Mouse (Mus musculus) stomach, embryonic 15.5 days (tissue): ENCODE data around the gene Man1c1. TPM values are rescaled to one million over a fixed set of nuclear protein-coding genes. Genes with fewer than 3 reads are reported as not detected.

Experiments
- ATAC-seq: fragments of 200-750 bp; cut with Nextera tagmentation; 2 replicates; pipeline ENCODE4 v1.8.0; 2017; ENCODE audit warnings: low read depth, moderate number of reproducible peaks, moderate TSS enrichment; ENCODE audit not compliant: insufficient read depth, low FRiP score
- H3K27ac ChIP-seq: fragments of 300-500 bp; sonication (generic); 2 replicates; pipeline ENCODE4 v1.5.1; 2015; ENCODE audit warnings: mild to moderate bottlenecking, inconsistent platforms
- H3K27me3 ChIP-seq: fragments of 300-500 bp; sonication (generic); replicated peaks from 2 replicates; pipeline ENCODE4 v1.6.1; 2015; ENCODE audit warnings: inconsistent platforms
- H3K36me3 ChIP-seq: fragments of 300-500 bp; sonication (generic); 2 replicates; pipeline ENCODE4 v1.6.1; 2015; ENCODE audit warnings: inconsistent platforms
- H3K4me1 ChIP-seq: fragments of 300-500 bp; sonication (generic); 2 replicates; pipeline ENCODE4 v1.6.1; 2015; ENCODE audit warnings: inconsistent platforms
- H3K4me2 ChIP-seq: fragments of 300-500 bp; sonication (generic); 2 replicates; pipeline ENCODE4 v1.6.1; 2015; ENCODE audit warnings: mild to moderate bottlenecking, inconsistent platforms
- H3K4me3 ChIP-seq: fragments of 300-500 bp; sonication (generic); replicated peaks from 2 replicates; pipeline ENCODE4 v1.5.1; 2015; ENCODE audit warnings: inconsistent platforms
- H3K9ac ChIP-seq: fragments of 300-500 bp; sonication (generic); 2 replicates; pipeline ENCODE4 v1.6.1; 2015; ENCODE audit warnings: inconsistent platforms
- H3K9me3 ChIP-seq: fragments of 300-500 bp; sonication (generic); 2 replicates; pipeline ENCODE4 v1.6.1; 2016; ENCODE audit warnings: inconsistent platforms
- WGBS: fragments of 180-500 bp; shearing (Covaris S2); methylation state at CpG from one replicate; pipeline ENCODE4 v1.1.7; 2015; 5-methylcytosine and 5-hydroxymethylcytosine counted together
- polyA plus RNA-seq: library from polyadenylated mRNA; unstranded; fragments of >200 nt; fragmentation: Nextera tagmentation; extraction: Ambion mirVana; gene quantifications from 2 replicates; pipeline ENCODE4 v1.2.1, GENCODE M21; 2015

Gene Man1c1
- polyA plus RNA-seq, 1 experiment from 2014 or later, result 2.5 TPM

DNA sequence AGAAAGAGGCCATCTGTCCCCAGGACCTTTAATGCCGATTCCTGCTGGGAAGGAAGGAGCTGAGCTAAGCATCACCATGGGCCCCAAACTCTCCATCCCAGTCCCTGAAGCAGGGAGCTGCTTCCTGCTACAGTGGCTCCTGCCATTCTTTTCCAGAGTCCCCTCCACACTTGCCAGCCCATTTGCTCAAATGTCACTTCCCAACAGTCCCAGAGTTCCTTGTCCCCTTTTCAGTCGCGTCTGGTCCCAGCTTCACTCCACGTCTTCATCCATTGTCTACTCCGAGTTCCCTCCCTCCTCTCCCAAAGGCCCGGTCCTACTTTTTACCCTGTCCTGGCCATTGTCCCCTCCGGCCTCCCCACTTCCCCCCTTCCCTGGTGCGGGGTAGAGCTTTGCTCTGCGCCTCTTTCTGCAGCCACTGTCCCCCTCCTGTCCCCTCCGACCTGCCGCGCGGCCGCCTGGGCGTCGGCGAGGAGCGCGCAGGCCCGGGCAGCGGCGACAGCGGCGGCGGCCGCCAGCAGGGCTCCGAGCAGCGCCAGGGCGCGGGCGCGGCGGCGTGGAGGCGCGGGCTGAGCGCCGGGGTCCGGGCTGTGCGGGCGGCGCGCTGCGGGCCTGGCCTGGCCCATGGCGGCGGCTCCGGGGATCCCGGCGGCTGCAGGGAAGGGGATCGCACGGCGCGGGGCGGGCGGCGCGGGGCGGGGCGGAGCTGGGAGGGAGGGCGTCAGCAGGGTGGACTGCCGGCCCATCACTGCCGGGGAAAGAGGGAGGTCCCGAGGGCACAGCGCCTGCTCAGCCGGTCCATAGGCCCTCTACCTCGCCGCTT is 152.4 kb downstream of the Man1c1 start, which contains the start of gene Selenon:
Gene Selenon, minus strand, starts transcription at position 673 of the 823 bp plus-strand sequence.
- Histone ChIP-seq H3K4me1 (peaks cover 17% of the 10 kb centered on the region), H3K4me3 (peak within 1 kb of the TSS; percentile 63), H3K9me3 (0 out of 2 replicates have a peak, but pooled peaks cover 4% of the 10 kb centered on the region), H3K27ac (peak within 1 kb of the TSS; percentile 61), H3K4me2 (peak within 1 kb of the TSS; percentile 75), H3K27me3 (no peaks in the 10 kb centered on the region), H3K9ac (peak within 1 kb of the TSS; percentile 85), H3K36me3 (peaks cover 16% of the 10 kb centered on the region)
- ATAC-seq, result peak; percentile 85
- WGBS, result under 1% methylated on average over 59 of the region's 67 CpGs

DNA sequence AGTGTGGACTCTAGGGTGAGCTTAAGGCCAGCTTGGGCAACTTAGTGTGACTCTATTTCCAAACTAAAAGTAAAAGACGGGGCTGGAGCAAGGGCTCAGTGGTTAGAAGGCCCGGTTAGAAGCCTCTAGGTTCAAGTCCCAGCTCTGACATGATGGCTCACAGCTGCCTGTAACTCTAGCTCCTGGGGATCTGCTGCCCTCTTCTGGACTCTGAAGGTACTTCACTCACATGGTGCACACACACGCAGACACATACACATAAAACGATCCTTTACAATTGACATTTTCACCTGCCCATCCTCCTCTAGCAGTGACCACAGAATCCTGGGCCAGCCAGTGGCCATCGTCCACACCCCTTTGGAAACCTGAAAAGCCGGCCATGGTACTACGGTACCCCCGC is 154.2 kb downstream of the Man1c1 start:
- Histone ChIP-seq H3K4me3 (no peak overlapping the region), H3K27ac (no peak overlapping the region), H3K36me3 (peaks cover 23% of the 10 kb centered on the region), H3K9me3 (0 out of 2 replicates have a peak, but pooled peaks cover 4% of the 10 kb centered on the region), H3K4me1 (peaks cover 17% of the 10 kb centered on the region), H3K4me2 (no peak overlapping the region), H3K9ac (no peak overlapping the region), H3K27me3 (no peaks in the 10 kb centered on the region)
- ATAC-seq, result no peak
- WGBS, result 98% methylated on average over 8 of the region's 8 CpGs

DNA sequence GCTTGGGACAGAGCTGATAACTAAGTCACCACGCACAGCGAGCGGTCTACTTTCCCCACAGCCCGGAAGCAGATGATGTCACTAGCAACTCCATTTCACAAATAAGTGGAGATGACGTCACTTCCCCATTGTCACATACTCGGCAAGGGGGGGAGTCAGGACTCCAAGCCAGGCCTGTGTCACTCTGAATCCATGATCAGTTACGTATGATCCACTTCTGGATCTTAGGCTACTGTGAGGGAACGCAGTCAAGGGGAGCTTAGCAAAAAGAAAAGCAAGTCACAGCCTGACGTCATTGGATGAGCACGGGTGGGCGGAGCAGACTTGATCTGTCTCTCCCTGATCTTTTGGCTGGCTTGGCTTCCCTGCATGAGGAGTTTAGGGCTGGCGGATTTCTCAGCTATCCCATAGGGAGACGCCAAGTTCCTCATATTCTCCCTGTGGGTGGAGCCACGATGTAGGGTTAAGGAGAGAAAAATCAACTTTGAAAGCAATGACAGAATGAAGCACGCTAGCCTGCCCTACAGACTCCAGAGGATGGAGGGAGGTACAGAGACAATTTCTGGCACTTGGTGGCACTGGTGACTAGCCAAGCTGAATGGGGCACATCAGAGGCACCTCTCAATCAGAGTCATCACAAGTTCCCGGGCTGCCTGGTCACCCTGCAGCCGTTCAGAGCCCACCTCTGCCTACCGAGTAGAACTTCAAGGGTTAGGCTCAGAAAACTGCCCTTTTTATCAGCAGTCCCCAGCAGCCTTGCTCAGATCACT is 155.7 kb downstream of the Man1c1 start:
- no peak overlapping the region for H3K9ac ChIP-seq

DNA sequence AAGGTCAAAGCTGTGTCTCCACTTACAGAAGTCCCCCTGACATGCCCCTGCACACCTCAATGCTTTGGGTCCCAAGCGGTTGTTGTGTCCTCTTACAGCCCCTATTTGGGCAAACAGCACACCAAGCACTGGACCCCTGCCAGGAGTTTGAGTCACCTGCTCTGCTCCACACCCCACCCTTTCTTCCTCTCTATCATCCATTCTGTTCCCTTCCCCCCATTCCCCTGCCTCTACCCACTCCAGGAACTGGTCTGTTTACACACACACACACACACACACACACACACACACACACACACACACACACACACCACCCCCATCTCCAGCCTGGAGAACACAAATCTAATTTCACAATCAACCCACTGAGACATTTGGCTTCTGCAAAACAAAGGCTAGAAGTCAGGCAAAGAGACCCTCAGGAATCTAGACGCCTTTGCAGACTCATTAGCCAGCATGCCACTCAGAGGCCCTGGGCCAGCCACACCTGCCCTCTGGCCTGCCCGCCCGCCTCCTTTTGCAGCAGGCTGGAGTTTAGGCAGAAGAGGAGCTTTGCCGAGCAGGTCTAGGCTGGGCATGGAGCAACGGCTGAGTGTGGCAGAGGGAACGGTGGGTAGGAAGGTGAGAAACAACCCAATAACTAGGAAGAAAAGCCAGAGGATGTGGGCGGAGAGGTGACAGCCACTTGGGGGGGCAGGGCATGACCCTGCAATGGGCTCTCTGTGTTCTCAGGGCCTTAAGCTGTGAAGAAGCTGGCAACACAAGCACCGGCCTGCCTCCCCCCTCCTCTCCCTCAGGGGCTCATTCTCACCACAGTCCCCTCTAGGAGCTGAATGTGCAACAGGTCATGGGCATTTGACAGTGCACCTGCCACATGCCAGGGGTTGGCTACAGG is 157.0 kb downstream of the Man1c1 start:
- Histone ChIP-seq H3K36me3 (peaks cover 41% of the 10 kb centered on the region), H3K4me3 (no peak overlapping the region), H3K27ac (peak overlapping the region; percentile 23; the same call in 1 of the 2 replicates), H3K9ac (no peak overlapping the region), H3K27me3 (no peaks in the 10 kb centered on the region), H3K4me2 (peak overlapping the region; percentile 1; the same call in 1 of the 2 replicates), H3K4me1 (peaks cover 17% of the 10 kb centered on the region), H3K9me3 (0 out of 2 replicates have a peak, but pooled peaks cover 4% of the 10 kb centered on the region)
- 56% methylated on average over 9 of the region's 9 CpGs for WGBS
- ATAC-seq, result peak; percentile 33; the same call in 1 of the 2 replicates

More for the DNA sequence above, 155.7 kb downstream of the Man1c1 start:
- Histone ChIP-seq H3K36me3 (peaks cover 32% of the 10 kb centered on the region), H3K27ac (no peak overlapping the region; the same call in 1 of the 2 replicates), H3K9me3 (0 out of 2 replicates have a peak, but pooled peaks cover 4% of the 10 kb centered on the region), H3K4me3 (no peak overlapping the region), H3K27me3 (no peaks in the 10 kb centered on the region), H3K4me2 (no peak overlapping the region), H3K4me1 (peaks cover 17% of the 10 kb centered on the region)
- no peak for ATAC-seq
- WGBS, result 63% methylated on average over 18 of the region's 18 CpGs

DNA sequence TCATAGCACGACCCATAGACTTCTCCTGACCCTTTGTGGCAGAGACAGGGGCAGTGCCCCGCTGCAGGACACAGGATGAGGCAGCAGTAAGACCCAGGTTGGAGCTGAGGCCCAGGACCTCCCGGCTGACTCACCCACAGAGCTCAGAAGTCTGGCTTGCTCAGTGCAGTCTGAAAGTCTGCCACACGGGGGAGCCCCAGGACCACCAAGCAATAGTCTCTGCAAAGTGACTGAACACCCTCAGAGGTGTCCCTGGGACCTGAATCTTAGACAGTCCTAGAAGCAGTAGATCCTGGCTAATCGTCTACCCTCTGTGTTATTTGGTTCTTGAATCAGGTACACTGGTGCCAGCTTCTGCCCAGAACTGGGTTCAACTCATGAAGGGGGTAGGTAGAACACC is 160.8 kb downstream of the Man1c1 start:
- ATAC-seq, result peak; percentile 51; the same call in 1 of the 2 replicates
- no peak overlapping the region for H3K4me2 ChIP-seq
- H3K27ac ChIP-seq, result no peak overlapping the region
- peaks cover 47% of the 10 kb centered on the region for H3K36me3 ChIP-seq
- H3K4me3 ChIP-seq, result no peak overlapping the region
- H3K9me3 ChIP-seq, result no peaks in the 10 kb centered on the region
- peaks cover 9% of the 10 kb centered on the region for H3K4me1 ChIP-seq
- H3K9ac ChIP-seq, result no peak overlapping the region
- no peaks in the 10 kb centered on the region for H3K27me3 ChIP-seq
- WGBS, result 4% methylated on average over 5 of the region's 5 CpGs

DNA sequence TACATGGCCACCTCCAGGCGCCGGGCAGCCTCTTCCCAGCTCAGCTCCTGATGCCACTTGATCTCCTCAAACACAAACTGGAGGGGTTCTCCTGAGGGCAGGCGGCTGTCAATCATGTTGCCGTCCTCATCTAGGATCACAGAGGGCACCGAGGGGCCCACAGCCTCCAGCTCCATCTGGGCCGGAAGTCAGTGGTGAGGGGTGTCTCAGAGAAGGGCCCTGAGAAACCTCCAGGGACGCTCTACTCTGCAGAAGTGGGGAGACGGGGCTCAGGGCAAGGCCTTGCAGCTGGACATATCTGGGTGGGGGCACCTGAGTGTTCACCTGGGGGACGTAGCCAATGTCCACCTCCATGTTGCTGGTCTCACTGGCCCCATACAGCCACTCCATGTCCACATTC is 161.4 kb downstream of the Man1c1 start:
- no peak overlapping the region for H3K9ac ChIP-seq
- WGBS, result 85% methylated on average over 9 of the region's 9 CpGs
- ATAC-seq, result no peak

DNA sequence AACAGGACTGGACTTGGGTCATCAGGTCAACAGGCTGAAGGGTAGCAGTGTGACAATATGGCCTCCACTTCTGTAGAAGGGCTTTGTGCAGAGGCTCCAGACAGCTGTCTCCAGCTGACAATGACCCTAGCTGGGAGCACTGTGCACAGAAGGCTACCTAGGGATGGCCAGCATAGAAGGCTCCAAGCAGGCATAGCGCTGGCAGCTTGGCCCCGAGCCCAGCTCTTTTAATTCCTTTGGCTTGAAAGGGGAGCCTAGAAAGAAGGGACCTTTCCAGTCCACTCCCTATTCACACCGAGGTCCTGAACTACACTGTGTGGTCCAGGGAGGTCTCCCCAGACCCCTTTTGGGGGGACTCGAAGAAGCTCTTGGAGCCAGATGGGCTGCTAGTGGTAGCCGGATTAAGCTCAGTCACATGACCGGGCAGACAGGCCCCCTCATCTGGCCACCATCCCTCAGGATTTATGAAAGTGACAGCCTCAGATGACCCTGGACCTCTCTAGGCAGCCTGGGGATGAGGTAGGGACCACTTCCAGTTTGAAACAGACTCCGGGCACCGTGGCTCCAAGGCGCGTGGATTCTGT is 165.0 kb downstream of the Man1c1 start:
- no peak for ATAC-seq
- Histone ChIP-seq H3K4me2 (no peak overlapping the region), H3K9me3 (no peaks in the 10 kb centered on the region), H3K4me3 (no peak overlapping the region), H3K9ac (no peak overlapping the region), H3K4me1 (peaks cover 6% of the 10 kb centered on the region), H3K27me3 (no peaks in the 10 kb centered on the region), H3K36me3 (peaks cover 28% of the 10 kb centered on the region), H3K27ac (no peak overlapping the region)
- WGBS, result 85% methylated on average over 10 of the region's 10 CpGs

More for the DNA sequence above, 161.4 kb downstream of the Man1c1 start:
- H3K27ac ChIP-seq, result no peak overlapping the region
- no peaks in the 10 kb centered on the region for H3K9me3 ChIP-seq
- H3K27me3 ChIP-seq, result no peaks in the 10 kb centered on the region
- H3K36me3 ChIP-seq, result peaks cover 45% of the 10 kb centered on the region
- no peak overlapping the region for H3K4me3 ChIP-seq
- H3K4me1 ChIP-seq, result peaks cover 8% of the 10 kb centered on the region
- no peak overlapping the region for H3K4me2 ChIP-seq

DNA sequence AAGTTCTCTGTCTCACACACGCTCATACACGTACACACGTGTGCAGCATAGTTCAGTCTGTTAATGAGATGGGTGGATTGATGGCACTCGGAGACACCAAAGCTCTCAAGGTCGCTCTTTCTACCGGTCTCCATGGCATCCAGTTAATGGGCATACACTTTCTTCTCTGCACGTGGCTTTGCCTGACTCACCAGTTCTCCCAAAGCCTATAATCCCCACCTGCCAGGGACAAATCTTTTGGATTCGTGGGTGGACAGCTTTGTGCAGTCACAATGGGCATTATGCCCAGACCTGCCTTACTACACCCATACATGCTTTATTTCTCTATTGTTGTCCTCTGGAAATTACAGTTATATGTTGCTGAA is 168.3 kb downstream of the Man1c1 start:
- no peaks in the 10 kb centered on the region for H3K9me3 ChIP-seq
- ATAC-seq, result peak; percentile 19; the same call in 1 of the 2 replicates
- peak overlapping the region; percentile 82 for H3K27ac ChIP-seq
- H3K36me3 ChIP-seq, result peaks cover 16% of the 10 kb centered on the region
- H3K4me3 ChIP-seq, result peak overlapping the region; percentile 99
- H3K4me2 ChIP-seq, result peak overlapping the region; percentile 92
- no peaks in the 10 kb centered on the region for H3K27me3 ChIP-seq
- peaks cover 17% of the 10 kb centered on the region for H3K4me1 ChIP-seq
- peak overlapping the region; percentile 12; the same call in 1 of the 2 replicates for H3K9ac ChIP-seq
- WGBS, result 4% methylated on average over 8 of the region's 8 CpGs

DNA sequence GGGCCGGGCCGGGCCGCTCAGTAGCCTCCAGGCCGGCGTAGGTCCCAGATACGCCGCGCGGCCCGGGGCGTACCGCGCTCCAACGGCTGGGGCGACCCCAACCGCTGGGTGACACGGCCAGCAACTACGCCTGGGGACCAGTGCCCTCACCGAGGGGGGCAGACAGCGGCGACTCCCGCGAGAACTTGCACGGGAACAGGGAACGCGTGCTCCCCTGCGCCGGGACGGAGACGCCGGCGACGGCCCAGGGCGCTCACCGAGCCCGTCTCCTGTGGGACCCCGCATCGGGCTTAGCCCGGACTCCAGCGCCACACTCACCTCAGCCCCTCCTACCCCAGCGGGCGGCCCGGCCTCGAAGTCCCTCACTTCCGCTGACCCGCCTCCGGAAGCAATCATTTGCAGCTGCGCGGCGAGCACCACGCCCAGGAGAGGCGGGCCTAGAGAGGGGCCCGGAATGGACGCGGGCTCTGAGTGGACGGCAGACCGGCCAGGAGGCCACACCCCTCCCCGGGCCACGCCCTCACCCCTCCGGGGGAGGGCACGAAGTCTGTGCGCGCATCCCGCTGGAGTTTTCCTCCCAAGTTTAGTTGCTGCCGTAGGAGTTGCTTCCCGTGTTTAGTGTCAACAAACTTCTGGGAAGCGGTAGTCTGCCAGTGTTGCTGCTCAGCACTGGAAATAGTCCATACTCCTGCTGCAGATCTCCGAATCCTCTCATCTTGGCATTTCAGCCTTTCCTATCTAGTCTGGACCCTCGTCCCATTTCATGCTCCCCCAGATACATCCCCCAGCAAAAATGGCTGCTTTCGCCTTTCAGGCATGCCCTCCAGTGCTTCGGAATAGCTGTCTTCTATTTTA is 168.9 kb downstream of the Man1c1 start, which contains the start of gene Mtfr1l:
Gene Mtfr1l, minus strand, starts transcription at position 456 of the 855 bp plus-strand sequence.
- peaks cover 22% of the 10 kb centered on the region for H3K36me3 ChIP-seq
- peak within 1 kb of the TSS; percentile 92 for H3K4me2 ChIP-seq
- no peaks in the 10 kb centered on the region for H3K9me3 ChIP-seq
- H3K9ac ChIP-seq, result peak within 1 kb of the TSS; percentile 89
- H3K27me3 ChIP-seq, result no peaks in the 10 kb centered on the region
- ATAC-seq, result peak; percentile 98
- WGBS, result under 1% methylated on average over 71 of the region's 71 CpGs
- H3K4me3 ChIP-seq, result peak within 1 kb of the TSS; percentile 99
- peaks cover 17% of the 10 kb centered on the region for H3K4me1 ChIP-seq
- peak within 1 kb of the TSS; percentile 82 for H3K27ac ChIP-seq
